Mouse (Mus musculus): Measurements from ENCODE around the gene Spaca6. TPM values are rescaled to one million over a fixed set of nuclear protein-coding genes. Genes with fewer than 3 reads are reported as not detected.
A peak's percentile ranks its signal among the peaks of the same experiment; 100 is the strongest.

Spaca6 gene
- polyA plus RNA-seq, 1 experiment from 2014 or later: 48.0 TPM

DNA sequence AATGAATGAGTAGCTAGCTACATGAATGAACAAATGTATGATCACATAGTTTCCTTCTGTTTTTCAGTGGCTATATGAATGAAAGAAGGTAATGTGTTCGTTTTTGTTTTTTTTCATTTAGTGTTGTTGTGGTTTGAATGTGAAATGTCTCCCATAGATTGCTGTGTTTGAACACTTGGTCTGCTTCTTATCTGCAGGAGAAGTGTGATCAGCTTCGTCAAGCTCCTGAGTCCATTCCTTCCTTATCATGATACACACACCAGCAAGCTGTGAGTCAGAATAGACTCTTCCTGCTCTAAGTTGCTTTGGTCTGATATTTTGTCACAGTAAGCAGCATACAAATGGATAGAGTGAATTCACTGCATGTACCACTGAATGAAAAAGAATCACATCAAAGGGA, 22.0 kb downstream of the Spaca6 start:
- H3K9ac ChIP-seq (replicated peaks): no peak overlapping the region
- no peak for ATAC-seq (ENCODE audit: low FRiP score, low read depth)
- H3K27me3 ChIP-seq: peaks cover 16% of the 10 kb centered on the region
- no peak overlapping the region for H3K4me3 ChIP-seq
- H3K27ac ChIP-seq (replicated peaks): no peak overlapping the region
- H3K4me2 ChIP-seq (replicated peaks): no peak overlapping the region
- H3K9me3 ChIP-seq: no peaks in the 10 kb centered on the region
- H3K36me3 ChIP-seq: no peaks in the 10 kb centered on the region
- no peaks in the 10 kb centered on the region; the same call in 1 of the 2 replicates for H3K4me1 ChIP-seq
- WGBS: 87% methylated on average over 2 of the region's 2 CpGs

DNA sequence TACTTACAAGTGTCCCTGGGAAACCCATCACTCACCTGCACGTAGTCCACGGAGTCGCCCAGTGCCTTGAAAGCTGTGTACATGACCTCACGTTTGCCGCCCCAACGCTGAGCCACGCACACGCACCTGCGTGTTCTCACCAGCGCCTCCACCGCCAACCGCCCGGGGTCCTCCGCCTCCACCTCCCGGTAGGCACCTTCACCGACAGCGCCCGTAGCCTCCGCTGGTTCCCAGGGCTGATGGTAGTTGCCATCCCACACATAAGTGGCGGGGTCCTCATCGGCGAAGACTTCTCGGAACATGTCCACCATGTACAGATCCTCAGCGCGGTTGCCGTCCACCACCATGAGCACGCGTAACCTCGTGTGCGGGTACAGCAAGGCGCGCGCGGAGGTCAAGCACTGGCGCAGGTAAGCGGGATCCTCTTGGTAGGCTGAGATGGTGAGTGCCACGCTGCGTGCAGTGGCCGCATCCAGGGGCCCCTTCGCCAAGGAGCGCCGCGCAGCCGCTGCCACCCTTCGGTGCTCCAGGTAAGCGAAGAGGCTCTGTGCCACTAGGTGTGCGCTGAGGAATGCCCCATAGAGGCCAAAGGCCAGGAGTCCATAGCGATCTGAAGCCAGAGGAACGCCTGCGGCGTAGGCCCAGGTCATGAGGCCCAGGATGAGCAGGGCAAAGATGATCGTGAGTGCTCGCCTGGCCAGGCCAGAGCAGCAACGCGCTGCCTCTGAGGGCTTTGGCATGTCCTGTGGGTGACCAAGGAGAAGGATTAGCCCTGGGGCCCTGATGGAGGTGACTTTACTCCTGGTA, 23.2 kb downstream of the Spaca6 start:
- Histone ChIP-seq H3K9ac (replicated peaks) (no peak overlapping the region), H3K9me3 (no peaks in the 10 kb centered on the region), H3K27ac (replicated peaks) (no peak overlapping the region), H3K4me2 (replicated peaks) (peak overlapping the region; percentile 30), H3K4me1 (no peaks in the 10 kb centered on the region; the same call in 1 of the 2 replicates), H3K27me3 (peaks cover 16% of the 10 kb centered on the region), H3K4me3 (no peak overlapping the region), H3K36me3 (no peaks in the 10 kb centered on the region)
- 19% methylated on average over 55 of the region's 55 CpGs for WGBS
- ATAC-seq (ENCODE audit: low FRiP score, low read depth): peak; percentile 44

DNA sequence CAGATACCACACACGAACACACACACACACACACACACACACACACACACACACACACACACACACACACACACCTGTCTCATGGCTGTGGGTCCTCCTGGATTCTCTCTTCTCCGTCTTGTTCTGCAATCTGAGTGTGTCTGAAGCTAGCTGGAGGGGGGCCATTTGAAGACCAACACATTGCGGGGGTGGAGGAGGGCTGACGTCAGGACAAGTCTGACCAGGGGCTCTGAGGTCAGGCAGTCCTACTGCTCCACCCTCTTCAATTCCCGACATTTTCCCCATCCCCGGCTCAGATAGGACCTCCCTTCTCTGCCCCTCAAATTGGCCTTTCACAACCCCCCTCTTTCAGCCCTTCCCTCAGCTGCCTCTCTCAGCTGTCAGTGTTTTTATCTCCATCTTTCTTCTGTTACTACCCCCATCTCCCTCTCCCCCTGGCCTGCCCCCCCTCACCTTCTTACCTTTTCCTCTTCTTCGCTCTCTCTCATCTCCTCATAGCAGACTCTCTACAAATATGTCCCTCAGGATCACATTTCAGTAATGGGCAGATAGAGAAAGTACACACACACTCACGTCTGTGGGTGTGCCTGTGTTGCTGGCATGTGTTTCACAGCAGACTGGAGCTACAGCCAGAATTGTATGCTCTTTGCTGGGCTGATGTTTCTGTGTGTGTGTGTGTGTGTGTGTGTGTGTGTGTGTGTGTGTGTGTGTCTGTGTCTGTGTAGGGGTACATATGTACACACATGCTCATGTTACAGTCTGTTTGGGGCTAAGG, 28.3 kb downstream of the Spaca6 start, which contains the start of gene Has1:
Gene Has1 (minus strand): TSS at position 142 of the 775 bp plus-strand sequence.
- no peaks in the 10 kb centered on the region; the same call in 1 of the 2 replicates for H3K4me1 ChIP-seq
- H3K4me3 ChIP-seq: no peak within 1 kb of the TSS
- H3K9ac ChIP-seq (replicated peaks): no peak within 1 kb of the TSS
- no peak within 1 kb of the TSS for H3K4me2 ChIP-seq (replicated peaks)
- no peak for ATAC-seq (ENCODE audit: low FRiP score, low read depth)
- peaks cover 2% of the 10 kb centered on the region for H3K27me3 ChIP-seq
- no peaks in the 10 kb centered on the region for H3K9me3 ChIP-seq
- H3K27ac ChIP-seq (replicated peaks): no peak within 1 kb of the TSS
- WGBS: 63% methylated on average over 7 of the region's 8 CpGs
- H3K36me3 ChIP-seq: no peaks in the 10 kb centered on the region

DNA sequence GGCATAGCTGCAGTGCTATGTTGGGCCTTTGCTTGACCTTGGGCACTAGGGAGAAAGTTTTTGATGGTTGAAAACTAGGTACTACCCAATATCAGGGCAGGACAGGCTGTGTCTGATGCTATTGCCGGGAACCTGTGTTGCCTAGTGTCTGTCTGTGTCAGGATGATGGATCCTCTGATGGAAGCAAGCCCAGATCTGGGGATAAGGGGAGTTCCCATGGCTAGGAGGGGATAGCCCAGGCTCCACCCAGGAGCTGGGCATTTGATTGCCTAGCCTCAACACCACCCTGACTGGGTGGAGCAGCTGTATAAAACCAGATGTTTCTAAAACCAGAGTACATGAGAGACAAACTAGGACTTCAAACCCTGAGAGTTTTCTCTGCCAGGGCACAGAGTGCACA, 29.7 kb downstream of the Spaca6 start:
- Histone ChIP-seq H3K4me1 (no peaks in the 10 kb centered on the region), H3K27me3 (no peaks in the 10 kb centered on the region), H3K9ac (replicated peaks) (no peak overlapping the region), H3K27ac (replicated peaks) (no peak overlapping the region), H3K9me3 (no peaks in the 10 kb centered on the region), H3K36me3 (no peaks in the 10 kb centered on the region), H3K4me3 (no peak overlapping the region), H3K4me2 (replicated peaks) (no peak overlapping the region)
- ATAC-seq (ENCODE audit: low FRiP score, low read depth): no peak
- WGBS: 79% methylated on average over 1 of the region's 1 CpGs

DNA sequence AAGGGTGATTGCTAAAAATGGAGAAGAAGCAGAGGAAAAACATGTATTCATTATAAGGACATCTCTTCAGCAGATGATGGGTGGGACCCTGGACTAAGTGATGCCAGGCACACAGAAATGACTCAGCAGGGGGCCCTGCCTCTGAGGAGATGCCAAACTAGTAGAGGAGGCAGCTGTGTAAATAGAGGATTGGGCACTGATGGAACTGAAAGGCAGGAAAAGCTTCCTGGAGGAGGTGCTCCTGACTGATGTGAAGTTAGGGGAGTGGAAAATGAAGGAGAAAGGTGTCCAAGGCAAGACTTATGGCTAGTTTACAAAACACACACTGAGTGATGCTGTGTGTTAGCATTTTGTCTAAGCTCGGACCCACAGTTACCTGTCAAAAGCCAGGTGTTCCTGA, 30.5 kb downstream of the Spaca6 start:
- WGBS: 100% methylated on average over 1 of the region's 1 CpGs
- Histone ChIP-seq H3K27ac (replicated peaks) (no peak overlapping the region), H3K36me3 (no peaks in the 10 kb centered on the region), H3K9ac (replicated peaks) (no peak overlapping the region), H3K9me3 (no peaks in the 10 kb centered on the region), H3K27me3 (no peaks in the 10 kb centered on the region), H3K4me3 (no peak overlapping the region), H3K4me1 (no peaks in the 10 kb centered on the region), H3K4me2 (replicated peaks) (no peak overlapping the region)
- no peak for ATAC-seq (ENCODE audit: low FRiP score, low read depth)

DNA sequence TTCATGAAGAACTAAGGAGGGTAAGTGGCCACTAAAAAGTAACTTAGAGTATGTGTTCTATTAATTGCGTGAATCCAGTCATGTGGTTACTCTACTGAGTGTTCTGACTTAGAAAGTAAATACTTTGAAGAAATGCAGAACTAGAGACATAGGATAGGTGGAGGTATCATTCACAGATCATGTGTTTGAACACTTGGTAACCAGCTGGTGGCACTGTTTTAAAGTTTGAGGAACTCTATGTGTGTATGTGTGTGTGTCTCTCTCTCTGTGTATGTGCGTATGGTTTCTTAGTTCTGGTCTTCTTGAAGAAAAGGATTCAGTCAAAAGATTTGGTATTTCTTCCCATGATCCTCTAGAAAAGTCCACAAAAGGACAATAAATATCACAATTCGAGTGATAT, 33.2 kb downstream of the Spaca6 start:
- ATAC-seq (ENCODE audit: low FRiP score, low read depth): no peak
- Histone ChIP-seq H3K4me3 (no peak overlapping the region), H3K36me3 (no peaks in the 10 kb centered on the region), H3K27me3 (no peaks in the 10 kb centered on the region), H3K9ac (replicated peaks) (no peak overlapping the region), H3K9me3 (no peaks in the 10 kb centered on the region), H3K4me2 (replicated peaks) (no peak overlapping the region), H3K4me1 (no peaks in the 10 kb centered on the region), H3K27ac (replicated peaks) (no peak overlapping the region)
- WGBS: 86% methylated on average over 3 of the region's 3 CpGs

DNA sequence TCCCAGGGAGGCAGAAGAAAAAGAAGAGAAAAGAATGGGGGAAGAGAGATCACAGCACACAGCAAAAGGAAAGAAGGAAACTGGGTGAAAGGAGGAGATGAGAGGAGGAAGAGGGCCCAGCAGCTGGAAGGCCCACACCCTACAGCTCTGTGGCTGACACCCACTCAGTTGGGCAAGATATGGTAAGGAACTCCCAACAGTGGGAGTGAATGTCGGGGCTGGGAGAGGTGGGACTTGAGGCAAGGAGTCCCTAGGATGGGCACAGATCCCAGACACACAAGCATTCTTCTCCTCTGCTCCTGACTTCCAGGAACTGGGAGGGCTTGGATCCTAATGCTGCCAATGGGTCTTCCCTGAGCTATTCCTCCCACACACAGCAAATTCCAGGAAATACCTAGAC, 35.4 kb downstream of the Spaca6 start:
- H3K9ac ChIP-seq (replicated peaks): no peak overlapping the region
- no peak overlapping the region for H3K4me3 ChIP-seq
- H3K36me3 ChIP-seq: no peaks in the 10 kb centered on the region
- H3K27me3 ChIP-seq: no peaks in the 10 kb centered on the region
- H3K4me1 ChIP-seq: no peaks in the 10 kb centered on the region
- no peak for ATAC-seq (ENCODE audit: low FRiP score, low read depth)
- H3K27ac ChIP-seq (replicated peaks): no peak overlapping the region
- no peaks in the 10 kb centered on the region for H3K9me3 ChIP-seq
- WGBS: 74% methylated on average over 1 of the region's 1 CpGs
- H3K4me2 ChIP-seq (replicated peaks): no peak overlapping the region

DNA sequence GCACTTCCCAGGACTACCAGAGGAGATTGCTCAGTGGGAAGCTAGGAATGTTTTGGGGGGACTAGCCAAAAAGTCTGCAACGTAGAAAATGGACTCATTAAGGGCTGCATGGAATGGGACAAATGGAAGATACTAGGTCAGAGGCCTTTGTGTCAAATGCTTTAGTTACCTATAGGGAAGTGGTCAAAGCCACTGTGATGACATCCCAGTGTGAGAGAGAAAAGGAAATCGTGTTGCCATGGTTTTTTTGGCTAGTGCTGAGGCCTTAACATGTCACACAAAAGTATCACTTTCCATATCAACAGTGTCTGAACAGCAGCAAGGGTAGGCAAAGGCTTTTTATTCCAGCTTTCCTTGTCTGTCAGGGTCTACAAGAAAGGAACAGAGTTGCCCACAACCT, 38.2 kb downstream of the Spaca6 start:
- no peak overlapping the region for H3K4me3 ChIP-seq
- ATAC-seq (ENCODE audit: low FRiP score, low read depth): no peak
- H3K9me3 ChIP-seq: no peaks in the 10 kb centered on the region
- H3K9ac ChIP-seq (replicated peaks): no peak overlapping the region
- H3K27ac ChIP-seq (replicated peaks): no peak overlapping the region
- H3K27me3 ChIP-seq: no peaks in the 10 kb centered on the region
- no peaks in the 10 kb centered on the region for H3K36me3 ChIP-seq
- H3K4me1 ChIP-seq: no peaks in the 10 kb centered on the region
- no peak overlapping the region for H3K4me2 ChIP-seq (replicated peaks)
- 57% methylated on average over 2 of the region's 2 CpGs for WGBS

DNA sequence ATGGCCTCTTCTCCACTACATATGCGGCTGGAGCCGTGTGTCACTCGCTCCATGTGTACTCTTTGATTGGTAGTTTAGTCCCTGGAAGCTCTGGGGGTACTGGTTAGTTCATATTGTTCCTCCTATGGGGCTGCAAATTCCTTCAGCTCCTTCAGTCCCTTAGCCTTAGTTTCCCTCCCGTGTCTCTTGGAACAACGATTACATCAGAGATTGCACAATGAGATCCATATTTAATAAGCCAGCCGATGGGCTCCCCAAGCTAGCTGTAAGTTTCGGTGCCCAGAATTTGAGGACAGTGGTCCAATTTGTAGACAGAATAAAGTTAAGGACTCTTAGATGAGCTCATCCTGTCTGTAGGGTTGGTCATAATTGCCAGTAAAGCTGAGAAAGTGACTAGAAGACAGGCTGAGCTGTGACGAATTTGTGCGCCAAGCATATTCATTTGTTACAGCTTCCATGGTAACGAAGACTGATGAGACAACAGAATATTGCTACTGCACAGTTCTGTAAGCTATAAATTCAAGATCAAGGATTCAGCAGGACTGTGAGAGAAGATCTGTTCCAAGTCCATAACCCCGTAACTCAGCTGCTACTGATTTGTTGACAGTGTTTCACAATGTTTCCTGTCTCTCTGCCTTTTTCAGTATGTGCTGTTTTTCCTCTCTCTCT, 40.0 kb downstream of the Spaca6 start:
- no peak overlapping the region for H3K4me2 ChIP-seq (replicated peaks)
- ATAC-seq (ENCODE audit: low FRiP score, low read depth): no peak
- H3K27ac ChIP-seq (replicated peaks): no peak overlapping the region
- H3K36me3 ChIP-seq: no peaks in the 10 kb centered on the region
- no peaks in the 10 kb centered on the region for H3K4me1 ChIP-seq
- WGBS: 90% methylated on average over 11 of the region's 11 CpGs
- no peaks in the 10 kb centered on the region for H3K9me3 ChIP-seq
- H3K9ac ChIP-seq (replicated peaks): no peak overlapping the region
- no peaks in the 10 kb centered on the region for H3K27me3 ChIP-seq
- no peak overlapping the region for H3K4me3 ChIP-seq

DNA sequence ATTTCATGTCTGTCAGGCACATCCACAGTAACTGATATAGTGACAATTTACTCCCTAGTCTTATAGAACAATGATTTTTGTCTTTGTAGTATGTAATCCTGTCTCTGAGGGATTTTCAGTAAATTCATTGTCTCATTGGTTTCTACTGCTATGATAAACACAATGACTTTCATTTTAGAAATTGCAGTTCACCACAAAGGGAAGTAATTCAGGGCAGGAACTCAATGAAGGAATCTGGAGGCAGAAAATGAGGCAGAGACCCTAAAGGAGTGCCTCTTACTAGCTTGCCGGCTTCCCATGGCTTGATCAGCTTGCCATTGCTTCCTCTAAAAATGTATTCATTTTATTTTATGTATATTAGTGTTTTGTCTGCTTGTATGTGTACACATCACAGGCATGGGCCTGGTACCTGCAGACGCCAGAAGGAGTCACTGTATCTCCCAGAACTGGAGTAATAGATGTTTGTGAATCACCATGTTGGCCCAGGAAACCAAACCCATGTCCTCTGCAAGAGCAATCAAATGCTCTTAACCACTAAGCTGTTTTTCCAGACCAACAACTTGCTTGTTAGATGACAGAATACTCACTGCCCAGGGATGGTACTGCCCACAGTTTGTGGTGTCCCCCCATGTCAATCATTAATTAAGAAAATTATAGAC, 44.1 kb downstream of the Spaca6 start:
- no peak overlapping the region for H3K27ac ChIP-seq (replicated peaks)
- H3K27me3 ChIP-seq: no peaks in the 10 kb centered on the region
- 84% methylated on average over 2 of the region's 2 CpGs for WGBS
- no peaks in the 10 kb centered on the region for H3K36me3 ChIP-seq
- H3K9ac ChIP-seq (replicated peaks): no peak overlapping the region
- no peak overlapping the region for H3K4me3 ChIP-seq
- ATAC-seq (ENCODE audit: low FRiP score, low read depth): no peak
- H3K4me2 ChIP-seq (replicated peaks): no peak overlapping the region
- peaks cover 4% of the 10 kb centered on the region for H3K9me3 ChIP-seq
- H3K4me1 ChIP-seq: no peaks in the 10 kb centered on the region

DNA sequence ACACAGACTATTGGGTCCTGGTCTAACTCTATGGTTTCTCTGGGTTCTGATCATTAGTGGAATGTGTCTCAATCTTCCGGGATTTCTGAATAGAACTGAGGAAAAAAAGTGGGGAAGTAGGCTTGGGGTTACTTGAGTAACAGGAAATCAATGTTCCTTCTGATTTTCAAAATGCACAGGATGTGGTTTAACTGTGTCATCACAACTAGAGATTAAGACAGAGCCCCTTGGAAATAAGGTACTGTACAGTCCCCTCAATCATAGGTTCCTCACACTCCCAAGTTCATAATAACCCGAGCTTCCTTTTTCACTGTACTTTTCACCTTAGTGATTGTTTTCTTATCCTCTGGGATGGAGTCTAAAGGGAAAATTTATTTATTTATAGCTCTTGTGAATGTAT, 44.7 kb downstream of the Spaca6 start:
- Histone ChIP-seq H3K9me3 (peaks cover 4% of the 10 kb centered on the region), H3K4me2 (replicated peaks) (no peak overlapping the region), H3K27me3 (no peaks in the 10 kb centered on the region), H3K9ac (replicated peaks) (no peak overlapping the region), H3K36me3 (no peaks in the 10 kb centered on the region), H3K4me1 (no peaks in the 10 kb centered on the region), H3K4me3 (no peak overlapping the region), H3K27ac (replicated peaks) (no peak overlapping the region)
- 90% methylated on average over 2 of the region's 2 CpGs for WGBS
- no peak for ATAC-seq (ENCODE audit: low FRiP score, low read depth)
